Mouse (Mus musculus): ENCODE results near the gene Kcna6. TPM values are rescaled to one million over a fixed set of nuclear protein-coding genes. Genes with fewer than 3 reads are reported as not detected.

The Kcna6 gene
- not detected in 2 replicates for polyA plus RNA-seq (2012; ENCODE audit: insufficient read depth, low replicate concordance)

DNA sequence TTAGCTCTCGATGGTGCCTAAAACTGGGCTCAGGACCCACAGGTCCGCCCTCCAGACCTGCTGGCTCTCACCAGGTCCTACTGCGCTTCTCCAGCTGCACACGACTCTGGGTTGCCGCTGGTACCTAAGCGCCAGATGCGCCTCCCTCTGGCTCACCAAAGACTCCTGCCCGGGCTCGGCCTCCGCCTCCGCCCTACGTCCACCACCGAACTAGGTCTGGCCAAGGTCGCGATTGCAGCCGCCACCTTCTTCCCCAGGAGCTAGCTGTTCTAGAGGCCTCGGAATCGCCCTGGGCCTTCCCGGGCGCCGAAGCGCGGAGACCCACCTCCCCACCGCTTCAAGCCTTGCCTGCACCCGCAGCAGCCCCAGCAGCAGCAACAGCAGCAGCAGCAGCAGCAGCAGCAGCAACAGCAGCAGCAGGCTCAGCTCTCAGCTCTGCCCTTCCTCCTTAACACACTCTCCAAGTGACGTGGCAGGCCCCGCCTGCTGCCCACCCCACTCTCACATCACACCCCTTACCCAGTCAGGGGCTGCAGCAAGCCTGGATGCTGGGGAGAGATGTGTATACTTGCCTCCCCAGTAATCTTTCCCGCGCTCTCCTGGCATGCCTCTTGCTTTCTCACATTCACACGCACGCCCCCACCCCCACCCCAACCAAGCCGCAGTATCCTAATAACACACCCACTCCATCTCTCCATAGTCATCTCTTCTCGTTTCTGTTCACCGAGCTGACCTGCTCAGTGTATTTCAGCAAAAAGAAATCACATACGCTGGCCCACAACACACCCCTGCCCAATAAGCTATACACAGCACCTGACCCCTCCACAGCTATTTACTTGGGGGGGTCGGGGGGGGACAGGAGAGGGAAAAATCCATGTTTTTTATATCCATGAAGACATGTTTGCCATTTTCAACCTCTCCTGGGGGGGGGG is at the start of gene Kcna6:
TSS of gene Kcna6 (minus strand) at position 464 of the 932 bp plus-strand sequence.
- H3K36me3 ChIP-seq (replicated peaks; ENCODE audit: low read length): no peaks in the 10 kb centered on the region
- peaks cover 14% of the 10 kb centered on the region for H3K4me1 ChIP-seq
- H3K4me3 ChIP-seq (replicated peaks): peak within 1 kb of the TSS; percentile 65
- H3K27me3 ChIP-seq (replicated peaks): peaks cover 71% of the 10 kb centered on the region
- peaks cover 14% of the 10 kb centered on the region for H3K9me3 ChIP-seq
- no peak for TF ChIP-seq GATA1 (IDR thresholded peaks at IDR 0.05; ENCODE audit: borderline replicate concordance, low read length)
- TF ChIP-seq FLI1 (IDR thresholded peaks at IDR 0.05; ENCODE audit: low read length): no peak

DNA sequence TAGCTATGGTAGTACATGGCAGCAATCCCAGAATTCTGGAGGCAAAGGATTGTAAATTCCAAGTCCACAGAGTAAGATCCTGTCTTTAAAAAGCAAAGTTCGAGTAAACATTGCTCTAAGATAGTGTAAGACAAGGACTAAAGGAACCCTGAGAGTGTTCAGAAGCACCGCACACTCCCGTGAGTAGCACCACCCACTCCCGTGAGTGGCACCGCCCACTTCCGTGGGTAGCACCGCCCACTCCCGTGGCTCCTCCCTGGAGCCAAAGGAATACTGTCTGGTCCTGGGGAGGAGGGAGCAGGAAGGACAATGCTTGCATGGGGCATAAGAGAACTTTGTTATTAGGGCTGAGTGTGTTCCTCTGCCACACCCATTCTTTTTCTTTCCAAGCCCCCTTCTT is 48.4 kb upstream of the Kcna6 start:
- Histone ChIP-seq H3K27me3 (replicated peaks) (peaks cover 25% of the 10 kb centered on the region), H3K36me3 (replicated peaks; ENCODE audit: low read length) (no peaks in the 10 kb centered on the region), H3K4me1 (peaks cover 19% of the 10 kb centered on the region), H3K9me3 (no peaks in the 10 kb centered on the region), H3K4me3 (replicated peaks) (no peak overlapping the region)
- TF ChIP-seq GATA1 (IDR thresholded peaks at IDR 0.05; ENCODE audit: borderline replicate concordance, low read length) (no peak), FLI1 (IDR thresholded peaks at IDR 0.05; ENCODE audit: low read length) (no peak)

DNA sequence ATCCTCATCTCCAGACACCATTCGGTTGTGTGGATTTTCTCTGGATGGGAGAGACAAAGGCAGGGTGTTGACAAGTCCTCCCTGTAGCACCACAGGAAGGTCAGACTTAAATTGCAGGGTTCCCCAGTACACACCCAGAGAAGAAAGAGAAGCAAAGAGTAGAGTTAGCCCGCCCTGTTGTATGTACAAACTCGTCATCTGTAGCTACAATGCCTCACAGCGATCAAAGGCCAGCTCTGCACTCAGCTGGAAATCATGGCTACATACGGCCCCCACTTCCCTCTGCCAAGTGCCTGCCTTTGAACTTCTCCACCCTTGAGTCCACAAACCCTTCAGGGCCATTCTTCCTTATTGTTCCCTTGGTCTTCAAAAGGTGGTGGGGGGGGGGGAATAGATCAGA is 43.7 kb upstream of the Kcna6 start:
- peaks cover 6% of the 10 kb centered on the region for H3K4me1 ChIP-seq
- TF ChIP-seq FLI1 (IDR thresholded peaks at IDR 0.05; ENCODE audit: low read length) (no peak), GATA1 (IDR thresholded peaks at IDR 0.05; ENCODE audit: borderline replicate concordance, low read length) (no peak)
- H3K4me3 ChIP-seq (replicated peaks): no peak overlapping the region
- H3K27me3 ChIP-seq (replicated peaks): peaks cover 30% of the 10 kb centered on the region
- no peaks in the 10 kb centered on the region for H3K36me3 ChIP-seq (replicated peaks; ENCODE audit: low read length)
- H3K9me3 ChIP-seq: no peaks in the 10 kb centered on the region

DNA sequence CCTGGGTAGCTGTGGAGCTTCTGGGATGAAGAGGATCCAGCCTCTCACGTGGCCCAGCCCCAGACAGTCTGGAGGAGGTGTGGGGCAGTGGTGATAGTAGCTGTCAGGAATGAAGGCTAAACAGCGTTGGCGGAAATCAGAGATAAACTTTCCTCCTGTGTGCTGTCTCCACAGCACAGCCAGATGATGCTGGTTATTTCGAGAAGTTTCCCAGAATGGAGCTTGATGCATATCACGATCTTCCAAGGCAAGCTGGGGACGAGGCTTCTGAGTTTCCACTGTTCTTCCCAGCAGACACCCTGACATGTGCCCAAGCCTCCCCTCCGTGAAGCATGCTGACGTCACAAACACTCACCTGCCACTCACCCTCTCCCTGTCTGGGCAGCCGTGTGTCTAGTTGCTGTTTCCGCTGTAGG is 43.2 kb upstream of the Kcna6 start:
- Histone ChIP-seq H3K9me3 (no peaks in the 10 kb centered on the region), H3K27me3 (replicated peaks) (peaks cover 31% of the 10 kb centered on the region), H3K4me1 (peaks cover 6% of the 10 kb centered on the region), H3K4me3 (replicated peaks) (no peak overlapping the region), H3K36me3 (replicated peaks; ENCODE audit: low read length) (no peaks in the 10 kb centered on the region)
- no peak for TF ChIP-seq FLI1 (IDR thresholded peaks at IDR 0.05; ENCODE audit: low read length)
- TF ChIP-seq GATA1 (IDR thresholded peaks at IDR 0.05; ENCODE audit: borderline replicate concordance, low read length): no peak

DNA sequence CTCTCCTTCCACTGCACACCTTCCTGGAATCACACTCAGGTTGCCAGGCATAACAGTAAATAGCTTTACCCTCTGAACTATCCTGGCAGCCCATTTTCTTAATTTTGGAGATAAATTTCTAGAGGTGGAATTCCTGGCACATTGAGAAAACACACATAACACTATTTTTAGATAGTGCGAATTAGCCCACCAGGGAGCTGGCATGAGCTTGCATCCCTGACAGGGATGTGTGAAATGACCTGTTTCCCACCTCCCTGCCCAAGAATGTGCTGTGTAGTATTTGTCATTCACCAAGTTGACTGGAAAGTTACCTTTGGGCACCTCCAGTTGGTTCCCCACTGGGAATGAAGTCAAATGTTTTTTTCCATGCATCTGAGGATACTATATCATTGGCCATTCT is 42.6 kb upstream of the Kcna6 start:
- H3K9me3 ChIP-seq: no peaks in the 10 kb centered on the region
- H3K4me1 ChIP-seq: peaks cover 6% of the 10 kb centered on the region
- no peak overlapping the region for H3K4me3 ChIP-seq (replicated peaks)
- no peaks in the 10 kb centered on the region for H3K36me3 ChIP-seq (replicated peaks; ENCODE audit: low read length)
- TF ChIP-seq GATA1 (IDR thresholded peaks at IDR 0.05; ENCODE audit: borderline replicate concordance, low read length) (no peak), FLI1 (IDR thresholded peaks at IDR 0.05; ENCODE audit: low read length) (no peak)
- peaks cover 29% of the 10 kb centered on the region for H3K27me3 ChIP-seq (replicated peaks)

DNA sequence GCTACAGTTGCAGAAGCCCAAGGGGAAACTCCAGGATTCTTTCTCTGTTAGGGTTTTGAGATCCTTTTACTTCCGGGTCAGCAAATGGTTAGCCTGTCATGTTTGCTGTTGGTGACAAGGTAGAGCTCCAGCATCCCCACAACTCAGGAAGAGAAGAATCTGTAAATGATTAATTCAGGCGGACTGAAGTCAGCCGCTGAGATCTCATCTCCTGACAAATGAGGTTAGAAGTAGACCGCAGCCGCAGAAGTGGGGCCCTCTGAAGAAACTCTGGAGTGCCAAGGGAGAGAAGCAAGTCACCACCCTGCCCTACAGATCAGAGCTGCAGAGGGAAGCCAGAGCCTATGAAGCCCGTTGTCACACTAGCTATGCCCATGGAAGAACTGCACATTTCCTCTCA is 37.4 kb upstream of the Kcna6 start:
- Histone ChIP-seq H3K36me3 (replicated peaks; ENCODE audit: low read length) (no peaks in the 10 kb centered on the region), H3K9me3 (no peaks in the 10 kb centered on the region), H3K4me3 (replicated peaks) (no peak overlapping the region), H3K27me3 (replicated peaks) (peaks cover 33% of the 10 kb centered on the region), H3K4me1 (peaks cover 8% of the 10 kb centered on the region; the same call in 1 of the 2 replicates)
- TF ChIP-seq FLI1 (IDR thresholded peaks at IDR 0.05; ENCODE audit: low read length) (no peak), GATA1 (IDR thresholded peaks at IDR 0.05; ENCODE audit: borderline replicate concordance, low read length) (no peak)

DNA sequence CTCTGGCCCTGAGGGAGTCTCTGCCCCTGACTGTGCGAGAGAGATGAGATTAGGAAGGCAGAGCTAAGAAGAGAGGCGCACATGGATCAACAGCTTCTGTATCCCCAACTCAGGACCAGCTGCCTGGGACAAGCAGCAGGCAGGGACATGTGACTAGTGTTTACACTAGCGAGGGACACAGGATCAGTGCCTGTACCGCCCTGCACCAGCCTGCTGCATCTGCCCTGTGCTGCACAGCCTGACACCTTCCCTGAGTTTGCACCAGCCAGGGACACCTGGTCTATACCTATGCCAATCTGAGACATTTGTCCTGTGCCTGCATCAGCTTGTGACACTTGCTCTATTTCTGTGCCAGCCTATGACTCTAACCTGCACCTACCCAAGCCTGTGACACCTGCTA is 33.4 kb upstream of the Kcna6 start:
- no peaks in the 10 kb centered on the region for H3K9me3 ChIP-seq
- H3K36me3 ChIP-seq (replicated peaks; ENCODE audit: low read length): no peaks in the 10 kb centered on the region
- peaks cover 38% of the 10 kb centered on the region for H3K27me3 ChIP-seq (replicated peaks)
- H3K4me1 ChIP-seq: peaks cover 22% of the 10 kb centered on the region
- no peak for TF ChIP-seq GATA1 (IDR thresholded peaks at IDR 0.05; ENCODE audit: borderline replicate concordance, low read length)
- TF ChIP-seq FLI1 (IDR thresholded peaks at IDR 0.05; ENCODE audit: low read length): no peak
- peak overlapping the region; percentile 50 for H3K4me3 ChIP-seq (replicated peaks)

DNA sequence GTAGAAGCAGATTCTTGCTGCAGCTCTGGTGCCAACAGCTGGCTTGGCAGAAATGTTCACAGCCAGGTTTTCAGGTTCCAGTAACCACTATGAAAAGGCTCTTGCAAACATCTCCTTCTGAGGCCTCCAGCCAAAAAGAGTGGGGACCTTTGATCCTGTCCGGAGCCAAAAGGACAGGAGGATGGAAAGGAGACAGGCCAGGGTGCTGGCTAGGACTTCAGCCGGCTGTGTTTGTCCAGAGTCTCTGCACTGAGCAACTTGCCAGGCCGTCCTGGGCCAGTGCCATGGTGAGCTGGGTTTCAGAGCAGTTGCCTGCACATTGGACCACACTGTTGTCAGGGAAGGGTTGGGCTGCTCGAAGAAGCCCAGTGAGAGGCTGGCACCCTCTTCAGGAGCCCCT is 31.9 kb upstream of the Kcna6 start:
- no peaks in the 10 kb centered on the region for H3K9me3 ChIP-seq
- no peak overlapping the region for H3K4me3 ChIP-seq (replicated peaks)
- no peaks in the 10 kb centered on the region for H3K36me3 ChIP-seq (replicated peaks; ENCODE audit: low read length)
- H3K4me1 ChIP-seq: peaks cover 38% of the 10 kb centered on the region
- TF ChIP-seq GATA1 (IDR thresholded peaks at IDR 0.05; ENCODE audit: borderline replicate concordance, low read length) (no peak), FLI1 (IDR thresholded peaks at IDR 0.05; ENCODE audit: low read length) (no peak)
- peaks cover 35% of the 10 kb centered on the region for H3K27me3 ChIP-seq (replicated peaks)

DNA sequence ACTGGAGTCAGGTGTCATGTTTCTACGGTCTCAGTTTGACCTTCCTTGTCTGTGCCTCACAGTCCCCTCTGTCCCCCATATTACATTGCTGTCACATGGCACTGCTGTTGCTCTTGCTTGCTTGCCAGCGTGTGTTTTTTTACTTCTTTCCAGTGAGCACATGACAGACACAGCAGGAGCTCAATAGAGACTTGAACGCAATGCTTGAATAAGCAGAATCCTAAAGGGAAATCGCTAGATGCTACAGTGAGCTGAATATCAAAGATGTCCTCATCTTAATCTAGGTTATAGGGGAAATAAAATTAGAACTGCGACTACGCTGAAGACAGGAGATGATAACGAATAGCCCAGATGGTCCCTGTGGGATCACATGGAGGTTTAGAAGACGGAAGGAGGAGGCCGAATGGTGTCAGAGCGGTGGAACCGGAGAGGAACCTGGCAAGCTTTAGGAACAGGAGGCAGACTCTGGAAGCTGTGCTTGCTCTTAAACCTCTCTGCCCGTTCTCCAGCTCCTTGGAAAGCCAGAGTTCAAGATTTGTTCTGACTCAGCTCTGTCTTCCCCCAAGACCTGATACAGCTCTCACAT is 29.8 kb upstream of the Kcna6 start:
- TF ChIP-seq GATA1 (IDR thresholded peaks at IDR 0.05; ENCODE audit: borderline replicate concordance, low read length) (no peak), FLI1 (IDR thresholded peaks at IDR 0.05; ENCODE audit: low read length) (no peak)
- Histone ChIP-seq H3K27me3 (replicated peaks) (peaks cover 38% of the 10 kb centered on the region), H3K36me3 (replicated peaks; ENCODE audit: low read length) (no peaks in the 10 kb centered on the region), H3K4me1 (peaks cover 48% of the 10 kb centered on the region), H3K9me3 (no peaks in the 10 kb centered on the region), H3K4me3 (replicated peaks) (no peak overlapping the region)

Data from megakaryocyte, embryonic 14.5 days (primary cell).